Mouse (Mus musculus): ENCODE results near the gene Bclaf1.

DNA sequence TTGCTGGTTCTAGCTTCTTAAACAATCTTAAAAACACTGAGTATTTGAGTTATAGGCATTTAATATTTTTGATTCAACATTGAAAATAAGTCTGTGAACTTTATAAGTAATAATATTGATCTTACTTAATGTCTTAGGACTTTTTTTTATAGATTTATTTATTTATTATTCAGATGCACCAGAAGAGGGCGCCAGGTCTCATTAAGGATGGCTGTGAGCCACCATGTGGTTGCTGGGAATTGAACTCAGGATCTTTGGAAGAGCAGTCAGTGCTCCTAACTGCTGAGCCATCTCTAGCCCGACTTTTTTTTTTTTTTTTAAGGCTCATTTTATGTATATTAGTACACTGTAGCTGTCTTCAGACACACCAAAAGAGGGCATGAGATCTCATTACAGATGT lies 2.5 kb downstream of the Bclaf1 start:
- no peak for TF ChIP-seq POLR2A (IDR thresholded peaks at IDR 0.05; ENCODE audit: low read depth, low read length)
- 0 out of 2 replicates have a peak, but pooled peaks have one; percentile 5 for TF ChIP-seq CTCF (conservative IDR thresholded peaks at IDR 0.05; ENCODE audit: insufficient read depth, insufficient read length, low read depth, low read length)
